Mouse (Mus musculus) mesoderm, embryonic 11.5 days (tissue): ENCODE data around the gene Uhrf1.

ENCODE experiments used
- DNase-seq: peaks from one replicate; pipeline ENCODE4 v3.0.0-alpha.2; 2012; ENCODE audit warnings: low read depth, low spot score

Gene Uhrf1

GRCm38 (mm10) chr17:56300186-56300585, 2.9 kb upstream of the Uhrf1 start, which contains the start of gene Arrdc5:
Gene Arrdc5, minus strand, starts transcription at chr17:56300286.
- no peak for DNase-seq

DNA sequence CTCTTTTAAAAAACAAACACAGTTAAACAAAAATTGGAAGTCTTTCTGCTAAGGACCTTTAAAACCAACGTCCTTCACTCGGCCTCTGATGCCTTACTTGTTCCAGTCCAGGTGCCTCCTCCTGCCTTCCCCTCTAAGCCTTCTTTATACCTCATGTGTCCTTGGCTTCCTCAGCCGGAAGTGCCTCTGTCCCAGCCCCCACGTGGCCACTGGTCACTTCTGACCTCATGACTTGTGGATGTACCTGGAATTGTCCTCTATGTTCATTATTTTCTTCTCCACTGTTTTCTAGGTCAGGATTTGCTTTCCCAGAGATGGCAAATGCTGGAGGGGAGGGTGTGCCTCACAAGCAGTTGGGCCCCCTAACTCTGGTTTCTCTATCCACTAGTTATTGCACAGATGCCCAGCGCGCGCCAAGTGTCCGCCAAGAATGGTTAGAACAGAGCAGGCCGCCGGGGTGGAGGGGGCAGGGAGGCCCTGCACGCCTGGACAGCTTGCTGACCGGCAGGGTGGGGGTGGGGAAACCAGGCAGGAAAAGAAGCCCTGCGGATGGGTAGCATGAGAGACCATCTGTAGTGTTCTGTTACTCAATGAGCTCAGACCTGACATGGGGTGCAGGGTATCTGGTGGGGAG, 641 bp upstream of the Uhrf1 start:
- DNase-seq = peak; percentile 47

GRCm38 (mm10) chr17:56303847-56304586, 896 bp downstream of the Uhrf1 start:
- DNase-seq = peak; percentile 98

DNA sequence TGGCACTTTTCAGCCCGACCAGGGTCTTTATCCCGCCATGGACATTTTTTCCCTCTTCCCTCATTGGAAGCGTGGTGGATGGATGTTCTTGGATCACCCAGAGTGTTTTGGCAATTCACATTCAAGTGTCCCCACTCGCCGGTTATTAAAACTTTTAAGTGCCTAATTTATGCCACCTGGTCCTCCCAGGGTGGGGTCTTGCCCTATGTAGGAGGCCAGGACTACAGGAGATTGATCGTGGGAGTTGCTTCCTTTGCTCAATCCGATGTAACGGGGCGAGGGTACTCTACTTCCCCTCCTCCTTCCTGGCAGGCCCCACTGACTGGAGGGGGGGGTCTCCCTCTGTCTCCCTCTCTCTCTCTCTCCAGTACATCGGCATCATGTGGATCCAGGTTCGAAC, 1.6 kb downstream of the Uhrf1 start:
- DNase-seq = no peak

DNA sequence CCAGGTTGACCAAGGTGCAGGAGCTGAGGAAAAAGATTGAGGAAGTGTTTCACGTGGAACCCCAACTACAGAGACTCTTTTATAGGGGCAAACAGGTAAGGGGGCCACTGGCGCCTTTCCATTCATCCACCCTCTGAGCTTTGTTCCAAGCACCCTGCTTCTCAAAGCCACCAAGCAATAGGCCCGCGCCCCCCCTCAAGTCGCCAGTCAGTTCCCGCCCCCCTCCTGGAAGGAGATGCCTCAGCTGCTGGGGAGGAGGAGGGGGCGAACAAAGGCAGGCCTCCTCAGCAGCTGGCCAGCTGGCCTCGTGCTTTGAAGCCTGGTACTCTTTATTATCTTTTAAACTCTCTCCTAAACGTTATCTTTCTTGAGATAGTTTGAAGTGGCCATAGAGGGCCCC, 2.0 kb downstream of the Uhrf1 start:
- DNase-seq = no peak

GRCm38 (mm10) chr17:56305826-56306225, 2.7 kb downstream of the Uhrf1 start:
- no peak for DNase-seq

DNA sequence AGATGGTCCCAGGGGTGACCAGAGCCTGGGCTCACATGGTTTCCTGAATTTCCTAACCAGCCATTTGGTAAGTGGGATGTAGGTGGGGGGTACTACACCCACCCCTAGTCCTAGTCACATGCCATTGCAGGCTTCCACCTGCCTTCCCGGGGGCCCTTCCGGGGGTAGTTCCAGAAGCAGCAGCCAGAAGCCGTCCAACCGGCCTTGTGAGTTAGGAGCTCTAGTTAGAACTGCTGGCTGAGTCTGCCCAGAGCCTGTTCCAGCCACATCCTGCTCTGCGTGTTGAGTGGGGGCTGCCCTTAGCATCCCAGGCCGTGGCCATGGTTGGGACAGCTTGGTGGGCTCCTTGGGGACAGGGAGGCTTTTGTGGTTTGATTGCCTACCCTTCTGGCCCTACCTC, 5.0 kb downstream of the Uhrf1 start:
- no peak for DNase-seq

- no peak for DNase-seq
Measured at GRCm38 (mm10) chr17:56309191-56309945, 6.2 kb downstream of the Uhrf1 start.

GRCm38 (mm10) chr17:56324419-56324818, 21.3 kb downstream of the Uhrf1 start:
- no peak for DNase-seq

- DNase-seq = peak; percentile 99
Measured at GRCm38 (mm10) chr17:56325450-56326152, 22.5 kb downstream of the Uhrf1 start, which contains the start of gene Kdm4b. Gene Kdm4b, plus strand, starts transcription at chr17:56326062.

DNA sequence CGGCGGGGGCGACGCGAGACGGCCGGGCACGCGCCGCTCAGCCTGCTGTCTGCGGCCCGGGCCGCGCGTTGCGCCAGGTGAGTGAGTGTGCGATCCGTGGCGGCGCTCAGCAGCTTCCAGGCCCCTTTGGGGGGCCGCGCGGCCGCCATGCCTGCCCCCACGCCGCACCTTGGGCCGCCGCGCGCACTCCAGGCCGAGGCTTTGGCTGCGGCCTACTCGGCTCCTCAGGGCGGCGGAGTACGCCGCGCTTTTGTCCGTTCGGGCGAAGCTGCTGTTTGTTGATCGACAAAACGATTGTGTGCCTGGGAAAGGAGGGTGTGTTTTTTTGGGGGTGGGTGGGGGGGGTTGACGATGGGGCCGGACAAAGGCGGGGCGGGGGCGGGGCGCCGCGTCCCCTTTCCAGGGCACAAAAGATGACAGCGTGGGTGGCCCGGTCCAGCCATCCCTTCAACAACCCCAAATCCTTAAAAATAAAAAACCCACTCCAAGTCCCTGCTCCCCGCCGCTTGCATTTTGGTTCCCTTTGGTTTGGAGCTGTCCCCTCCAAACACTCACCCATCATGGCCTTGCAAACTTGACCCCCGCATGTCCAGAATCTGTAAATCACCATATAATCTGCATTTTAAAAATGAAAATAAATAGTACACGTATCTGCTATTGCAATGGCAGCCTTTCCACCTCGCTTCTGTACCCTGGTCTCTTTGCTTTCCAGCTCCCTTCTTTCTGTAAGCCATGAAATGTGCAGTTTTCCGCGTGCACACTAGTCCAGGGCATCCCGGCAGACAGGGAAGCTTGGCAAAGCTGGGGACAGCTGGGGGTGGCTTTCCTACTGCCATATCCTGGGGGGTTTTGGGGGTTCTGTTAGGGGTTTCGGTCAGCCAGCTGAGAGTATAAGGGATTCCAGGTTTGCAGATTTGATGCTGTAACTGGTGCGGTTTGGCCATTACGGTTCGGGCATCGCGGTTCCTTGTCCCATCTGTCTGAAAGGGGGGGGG, 23.3 kb downstream of the Uhrf1 start:
- peak; percentile 44 for DNase-seq

DNA sequence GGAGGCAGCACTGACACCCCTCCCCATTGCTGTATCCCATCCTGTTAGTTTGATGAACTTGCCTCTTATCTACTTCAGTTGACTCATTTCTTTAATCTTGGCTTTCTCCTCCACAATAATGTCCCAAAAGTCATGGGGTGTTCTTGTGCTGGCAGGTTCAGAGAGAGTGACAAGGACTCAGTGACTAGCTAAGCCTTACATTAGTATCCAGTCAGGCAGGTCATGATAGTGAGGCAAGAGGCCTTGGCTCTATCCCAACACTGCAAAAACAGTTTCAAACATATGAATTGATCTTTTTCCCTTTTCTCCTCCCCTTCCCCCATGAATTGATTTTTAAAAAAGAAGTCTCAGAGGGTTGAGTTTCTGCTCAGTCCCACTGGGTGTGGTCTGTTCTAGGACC, 26.1 kb downstream of the Uhrf1 start:
- no peak for DNase-seq

GRCm38 (mm10) chr17:56330345-56330744, 27.2 kb downstream of the Uhrf1 start:
- DNase-seq = no peak

DNA sequence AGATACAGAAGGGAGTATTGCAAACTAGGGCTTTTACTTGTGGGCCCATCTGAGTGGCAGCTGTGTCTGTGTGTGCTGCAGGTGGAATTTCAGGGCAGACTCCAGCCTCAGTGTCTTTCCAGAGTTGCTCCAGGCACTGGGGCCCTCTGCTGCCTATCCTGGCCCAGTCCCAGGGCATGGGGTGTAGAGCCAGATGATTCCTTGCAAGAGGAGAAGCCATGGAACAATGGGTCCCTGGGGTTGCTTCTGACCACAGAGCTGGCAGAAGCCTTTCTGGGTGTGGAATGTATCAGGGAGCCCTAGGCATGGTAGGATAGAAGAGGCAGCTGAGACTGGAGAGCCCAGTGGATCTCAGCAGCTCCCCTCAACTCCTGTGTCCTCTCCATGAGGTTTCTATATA, 28.1 kb downstream of the Uhrf1 start:
- no peak for DNase-seq

DNA sequence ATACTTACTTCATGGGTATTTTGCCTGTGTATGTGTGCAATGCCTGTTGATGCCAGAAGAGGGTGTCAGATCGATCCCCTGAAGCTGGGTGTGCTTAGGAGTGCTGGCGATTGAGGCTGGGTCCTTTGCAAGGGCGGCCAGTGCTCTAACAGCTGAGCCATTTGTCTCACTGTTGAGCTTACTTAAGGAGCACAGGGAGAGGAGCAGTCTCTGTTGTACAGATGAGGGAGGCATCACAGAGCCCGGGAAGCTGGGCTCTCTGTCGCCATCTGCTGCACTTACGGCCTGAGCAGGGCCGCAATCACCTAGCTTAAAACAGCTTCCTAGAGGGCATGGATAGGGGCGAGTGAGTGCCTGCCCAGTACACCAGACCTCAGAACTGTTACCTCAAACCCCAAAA, 29.9 kb downstream of the Uhrf1 start:
- peak; percentile 31 for DNase-seq

- peak; percentile 58 for DNase-seq
Measured at GRCm38 (mm10) chr17:56337190-56337589, 34.1 kb downstream of the Uhrf1 start.

- no peak for DNase-seq
Measured at GRCm38 (mm10) chr17:56337791-56338190, 34.7 kb downstream of the Uhrf1 start.

GRCm38 (mm10) chr17:56338909-56339308, 35.8 kb downstream of the Uhrf1 start:
- peak; percentile 25 for DNase-seq

- DNase-seq = no peak
Measured at GRCm38 (mm10) chr17:56340717-56341116, 37.6 kb downstream of the Uhrf1 start.

GRCm38 (mm10) chr17:56343466-56343865, 40.3 kb downstream of the Uhrf1 start:
- DNase-seq = no peak

DNA sequence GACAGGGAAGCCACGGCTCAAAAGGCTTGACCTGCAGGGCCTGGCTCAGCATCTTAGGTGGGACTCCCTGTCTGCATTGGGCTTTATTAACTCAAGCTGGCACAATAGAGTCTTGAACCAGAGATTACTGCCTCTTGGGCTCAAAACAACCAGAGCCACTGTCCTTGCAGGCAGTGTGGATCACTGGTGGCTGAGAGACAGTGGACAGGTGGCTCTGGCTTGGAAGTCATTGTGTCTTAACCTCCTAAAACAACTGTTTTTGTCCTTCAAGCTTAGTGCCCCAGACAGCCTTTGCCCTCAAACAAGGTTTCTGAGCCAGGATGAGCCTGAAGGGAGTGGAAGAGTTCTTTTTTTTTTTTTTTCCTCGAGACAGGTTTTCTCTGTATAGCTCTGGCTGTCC, 42.2 kb downstream of the Uhrf1 start:
- DNase-seq = no peak
